Mouse (Mus musculus) gonadal fat pad, adult 2 months (tissue): Measurements from ENCODE around the gene Zfp799. TPM values are rescaled to one million over a fixed set of nuclear protein-coding genes. Genes with fewer than 3 reads are reported as not detected.
"Not testable (repeated sequence)": the region's sequence is repeated elsewhere in the genome, so short reads cannot be mapped to it uniquely, and the experiment has no call there.

ENCODE experiments used
- DNase-seq: peaks from one replicate; pipeline ENCODE4 v3.0.0-alpha.2; 2012; ENCODE audit warnings: low read depth
- polyA plus RNA-seq: library from polyadenylated mRNA; depleted of rRNA; stranded (reverse); fragments of >200 nt; gene quantifications from 2 replicates; pipeline ENCODE4 v1.2.3, GENCODE M21; 2012; rRNA removed

Zfp799 gene
- 9.4 and 10.6 TPM in 2 replicates for polyA plus RNA-seq

DNA sequence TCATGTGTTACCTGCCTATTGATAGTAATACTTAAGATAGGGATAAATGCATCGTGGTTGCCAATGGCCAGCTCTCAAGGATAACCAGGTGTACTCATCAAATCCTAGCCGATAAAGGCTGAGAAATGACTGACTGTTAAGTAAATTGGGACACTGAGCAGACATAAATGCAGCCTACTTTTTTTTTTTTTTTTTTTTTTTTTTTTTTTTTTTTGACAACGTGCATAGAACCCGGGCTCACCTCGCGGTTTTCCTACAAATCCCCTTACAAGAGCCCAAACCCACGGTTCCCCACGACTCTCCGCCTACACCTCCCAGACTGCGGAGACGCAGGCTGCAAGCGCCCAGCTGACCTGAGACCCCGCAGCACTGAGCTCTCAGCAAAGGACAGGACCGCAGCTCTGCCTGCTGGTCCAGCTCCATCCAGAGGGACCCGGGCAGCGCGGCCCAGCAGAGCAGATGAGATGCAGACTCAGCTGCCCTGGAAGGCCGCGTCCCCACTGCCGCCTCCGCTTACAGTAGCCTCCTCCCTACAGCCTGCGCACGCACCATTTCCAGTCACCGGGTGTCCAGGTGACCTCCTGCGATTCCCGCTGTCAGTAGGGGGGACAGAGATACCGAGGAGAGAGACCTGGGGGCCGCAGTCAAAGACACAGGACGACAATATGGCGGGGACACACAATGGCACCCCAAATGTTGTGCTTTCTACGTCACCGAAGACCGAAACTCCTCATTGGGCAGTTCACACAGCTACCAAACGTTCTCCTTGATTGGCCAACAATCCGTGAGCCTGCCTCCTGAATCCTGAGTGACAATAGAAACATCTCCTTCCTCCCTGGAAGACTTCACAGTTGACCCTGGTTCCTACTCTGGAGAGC lies at the start of gene Zfp799:
Zfp799 (minus strand) TSS at position 722 of the 878 bp plus-strand sequence.
- DNase-seq = peak; percentile 46

DNA sequence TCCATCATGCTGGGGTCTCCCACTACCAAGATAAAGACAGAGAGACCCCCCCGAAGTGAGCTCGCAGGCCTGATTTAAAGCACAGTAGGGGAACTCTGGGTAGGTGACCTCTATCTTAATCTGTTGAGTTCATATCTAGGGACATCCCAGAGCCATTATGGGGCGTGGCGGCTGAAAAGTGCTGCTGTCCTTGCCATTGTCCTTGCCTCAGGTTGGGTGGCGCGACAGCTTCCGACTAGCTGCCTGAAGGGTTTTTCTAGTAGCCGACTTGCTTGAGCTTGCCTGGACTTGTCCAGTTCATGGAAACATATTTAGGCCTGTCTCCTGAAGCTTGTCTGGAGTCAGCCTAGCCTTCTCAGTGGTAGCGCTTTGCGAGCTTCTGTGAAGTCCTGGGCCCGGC lies 48.7 kb upstream of the Zfp799 start:
- no peak for DNase-seq

DNA sequence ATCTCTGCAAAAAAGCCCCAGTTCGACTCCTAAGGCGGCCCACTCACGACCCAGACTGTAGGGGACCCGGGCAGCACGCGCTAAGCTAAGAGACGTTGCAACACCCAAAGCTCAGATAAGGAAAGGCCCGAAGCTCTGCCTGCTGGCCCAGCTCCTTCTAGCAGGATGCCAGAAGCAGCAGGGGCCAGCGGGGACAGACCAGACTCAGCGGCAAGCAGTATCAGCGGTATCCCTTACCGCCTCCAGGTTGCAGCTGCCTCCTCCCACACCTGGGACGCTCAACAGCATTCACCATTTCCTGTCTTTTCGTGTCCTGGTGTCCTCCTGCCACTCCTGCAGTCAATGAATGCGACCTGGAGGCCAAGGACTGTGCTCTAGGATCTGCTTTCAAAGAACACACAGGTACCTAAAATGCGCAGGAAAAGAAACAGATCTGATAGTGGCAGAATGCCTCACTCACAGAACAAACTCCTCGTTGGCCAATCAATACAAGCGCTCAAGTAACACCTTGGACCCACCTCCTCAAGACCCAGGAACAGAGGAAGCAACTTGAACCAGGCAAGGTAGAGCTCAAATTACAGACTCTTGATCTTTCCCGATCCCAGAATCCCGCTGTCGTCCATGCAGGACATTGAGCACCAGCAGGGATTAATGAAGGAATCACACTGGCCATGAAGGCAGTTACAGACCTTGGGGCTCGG lies 47.6 kb upstream of the Zfp799 start:
- DNase-seq = no peak

DNA sequence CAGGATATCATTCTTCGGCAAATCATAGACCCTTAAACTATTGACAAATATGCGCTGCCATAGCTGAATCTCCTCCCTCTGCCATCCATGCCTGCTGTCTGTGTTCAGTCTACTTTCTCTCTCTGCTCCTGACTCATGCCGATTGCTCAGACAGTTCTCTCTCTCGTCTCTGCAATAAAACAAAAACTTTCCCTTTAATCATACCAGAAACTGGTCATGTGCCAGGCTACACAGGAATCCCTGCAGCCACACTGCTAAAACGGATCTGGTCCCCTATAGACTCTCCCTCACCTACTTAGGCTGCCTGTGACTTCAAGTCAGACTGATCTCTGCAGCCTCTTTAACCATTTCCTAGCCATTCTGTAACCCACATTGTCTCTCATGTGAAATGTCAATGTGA lies 42.6 kb upstream of the Zfp799 start:
- DNase-seq = no peak

DNA sequence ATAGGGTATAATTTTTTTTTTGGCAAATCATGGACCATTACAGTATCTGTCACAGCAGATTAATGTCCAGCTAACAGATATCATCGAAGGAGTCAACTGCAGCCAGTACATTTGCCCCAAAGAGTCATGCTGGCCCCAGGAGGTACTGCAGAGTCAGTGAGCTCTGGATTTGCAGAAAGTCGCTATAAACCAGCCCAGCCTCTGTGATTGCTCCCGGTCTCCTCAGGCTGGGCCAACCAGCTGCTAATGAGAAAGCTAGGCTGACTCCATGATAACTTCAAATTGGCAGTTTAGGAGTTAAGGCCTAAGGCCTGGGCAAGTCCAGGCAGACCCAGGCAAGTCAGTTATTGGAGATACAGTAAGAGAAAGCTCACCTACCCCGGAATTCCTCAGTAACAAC lies 42.0 kb upstream of the Zfp799 start:
- no peak for DNase-seq

DNA sequence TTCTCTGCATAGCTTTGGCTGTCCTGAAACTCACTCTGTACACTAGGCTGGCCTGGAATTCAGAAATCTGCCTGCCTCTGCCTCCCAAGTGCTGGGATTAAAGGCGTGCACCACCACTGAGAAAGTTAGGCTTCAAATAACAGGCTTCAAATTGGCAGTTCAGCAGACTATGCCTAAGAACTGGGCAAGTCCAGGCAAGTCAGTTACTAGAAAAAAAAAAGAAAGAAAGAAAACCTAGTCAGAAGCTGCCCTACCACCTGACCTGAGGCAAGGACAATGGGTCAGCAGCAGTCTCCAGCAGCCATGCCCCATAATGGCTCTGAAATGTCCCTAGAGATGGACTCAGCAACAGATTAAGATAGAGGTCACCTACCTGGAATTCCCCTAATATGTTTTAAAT lies 41.4 kb upstream of the Zfp799 start:
- DNase-seq = no peak

DNA sequence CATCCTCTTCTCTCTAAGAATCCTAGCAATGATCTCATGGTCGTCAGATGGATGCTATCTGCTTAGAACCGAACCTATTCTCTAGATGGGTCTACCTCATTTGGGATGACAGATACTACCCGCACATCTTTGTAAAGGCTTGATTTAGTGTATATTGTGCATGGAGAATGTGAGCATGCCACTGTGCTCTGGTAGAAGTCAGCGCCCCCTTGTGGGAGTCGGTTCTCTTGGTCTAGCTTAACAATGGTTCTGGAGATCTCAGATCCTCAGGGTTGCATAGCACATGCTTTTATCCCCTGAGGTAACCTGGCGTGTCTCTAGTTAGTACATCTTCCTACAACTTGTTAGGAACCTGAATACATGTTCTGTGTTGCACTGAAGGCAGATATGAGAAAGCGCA lies 37.2 kb upstream of the Zfp799 start:
- DNase-seq = not testable (repeated sequence)

DNA sequence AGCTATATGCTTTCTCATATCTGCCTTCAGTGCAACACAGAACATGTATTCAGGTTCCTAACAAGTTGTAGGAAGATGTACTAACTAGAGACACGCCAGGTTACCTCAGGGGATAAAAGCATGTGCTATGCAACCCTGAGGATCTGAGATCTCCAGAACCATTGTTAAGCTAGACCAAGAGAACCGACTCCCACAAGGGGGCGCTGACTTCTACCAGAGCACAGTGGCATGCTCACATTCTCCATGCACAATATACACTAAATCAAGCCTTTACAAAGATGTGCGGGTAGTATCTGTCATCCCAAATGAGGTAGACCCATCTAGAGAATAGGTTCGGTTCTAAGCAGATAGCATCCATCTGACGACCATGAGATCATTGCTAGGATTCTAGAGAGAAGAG lies 26.7 kb upstream of the Zfp799 start:
- DNase-seq = not testable (repeated sequence)

DNA sequence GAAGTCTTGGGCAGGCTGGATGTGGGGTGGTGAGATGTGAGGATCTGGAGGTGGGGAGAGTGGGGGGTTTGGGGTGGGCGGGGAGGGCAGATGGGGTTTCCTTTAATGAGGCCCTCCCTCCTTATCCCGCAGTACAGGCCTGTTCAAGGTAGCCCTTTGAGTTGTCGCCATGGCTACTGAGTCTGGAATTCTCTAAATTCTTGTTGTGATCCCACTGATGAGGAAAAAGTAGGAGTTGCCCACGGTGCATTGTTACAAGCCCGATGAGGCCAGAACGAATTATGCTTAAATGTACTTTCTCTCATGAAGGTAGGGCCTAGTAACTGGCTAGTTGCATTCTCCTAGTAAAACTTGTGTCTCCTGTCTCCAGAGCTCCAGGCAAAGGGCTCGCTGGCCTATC lies 21.5 kb upstream of the Zfp799 start:
- no peak for DNase-seq

DNA sequence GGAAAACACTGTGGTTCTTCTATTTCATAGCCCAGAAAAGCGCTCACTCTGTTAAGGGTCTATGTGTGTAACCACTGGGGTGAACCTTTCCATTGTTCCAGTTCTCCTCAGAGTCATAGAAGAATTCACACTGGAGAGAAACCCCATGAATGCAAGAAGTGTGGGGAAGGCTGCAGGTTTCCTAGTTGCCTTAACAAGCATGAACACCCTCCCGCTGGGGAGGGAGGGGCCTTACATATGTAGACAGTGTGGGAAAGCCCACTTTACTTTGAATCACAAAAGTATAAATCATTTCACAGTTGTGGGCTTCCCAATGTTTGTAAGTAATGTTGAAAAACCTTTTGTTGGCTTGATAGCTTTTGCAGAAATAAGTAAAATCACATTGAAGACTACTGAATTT lies 11.3 kb upstream of the Zfp799 start:
- DNase-seq = no peak

DNA sequence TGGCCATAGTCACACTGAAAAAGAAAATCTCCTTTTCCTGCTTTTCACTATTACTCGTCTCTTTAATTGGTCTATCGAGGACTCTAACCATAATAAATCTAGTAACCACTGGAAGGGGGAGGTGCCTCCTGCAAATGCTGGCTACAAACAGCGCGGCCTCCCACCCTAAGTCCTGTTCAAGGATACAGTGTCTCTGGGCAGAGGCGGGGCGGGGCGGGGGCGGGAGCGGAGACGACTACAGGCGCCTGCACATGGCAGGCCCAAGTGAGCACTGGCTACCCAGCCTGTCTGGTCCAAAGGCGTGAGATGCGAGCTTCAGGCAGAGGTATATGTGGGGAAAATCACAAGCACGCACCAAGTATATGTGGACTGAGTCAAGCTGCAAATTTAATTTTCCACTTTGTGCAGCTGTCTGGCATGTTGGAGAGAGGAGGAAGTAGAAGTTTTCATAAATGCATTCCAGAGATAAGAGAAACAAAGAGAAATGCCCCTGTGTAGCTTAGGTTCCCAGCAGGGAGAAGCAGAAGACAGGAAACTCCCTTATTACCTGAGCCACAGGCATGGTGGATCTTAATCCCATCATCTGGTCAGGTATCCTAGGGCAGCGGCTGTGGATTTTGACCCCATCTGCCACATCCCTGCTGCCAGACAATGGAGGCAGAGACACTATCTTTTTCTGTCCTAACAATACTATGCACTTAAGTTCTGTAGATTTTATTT lies 9.2 kb upstream of the Zfp799 start:
- DNase-seq = no peak

DNA sequence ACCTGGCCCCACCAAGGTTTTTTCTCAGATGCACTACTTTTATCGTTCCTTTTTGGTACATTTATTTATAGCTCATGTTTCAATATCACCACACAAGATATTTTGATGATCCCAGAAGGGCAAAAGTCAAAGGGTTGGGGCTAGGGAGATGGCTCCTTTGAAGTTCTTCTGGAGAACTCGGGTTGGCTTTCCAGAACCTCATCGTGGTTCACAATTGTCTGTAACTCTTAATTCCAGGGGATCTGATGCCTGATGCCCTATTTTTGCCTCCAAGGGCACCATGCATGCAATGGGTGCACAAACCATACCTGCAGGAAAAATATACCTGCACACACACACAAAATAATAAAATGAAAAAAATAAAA lies 339 bp upstream of the Zfp799 start:
- DNase-seq = no peak

DNA sequence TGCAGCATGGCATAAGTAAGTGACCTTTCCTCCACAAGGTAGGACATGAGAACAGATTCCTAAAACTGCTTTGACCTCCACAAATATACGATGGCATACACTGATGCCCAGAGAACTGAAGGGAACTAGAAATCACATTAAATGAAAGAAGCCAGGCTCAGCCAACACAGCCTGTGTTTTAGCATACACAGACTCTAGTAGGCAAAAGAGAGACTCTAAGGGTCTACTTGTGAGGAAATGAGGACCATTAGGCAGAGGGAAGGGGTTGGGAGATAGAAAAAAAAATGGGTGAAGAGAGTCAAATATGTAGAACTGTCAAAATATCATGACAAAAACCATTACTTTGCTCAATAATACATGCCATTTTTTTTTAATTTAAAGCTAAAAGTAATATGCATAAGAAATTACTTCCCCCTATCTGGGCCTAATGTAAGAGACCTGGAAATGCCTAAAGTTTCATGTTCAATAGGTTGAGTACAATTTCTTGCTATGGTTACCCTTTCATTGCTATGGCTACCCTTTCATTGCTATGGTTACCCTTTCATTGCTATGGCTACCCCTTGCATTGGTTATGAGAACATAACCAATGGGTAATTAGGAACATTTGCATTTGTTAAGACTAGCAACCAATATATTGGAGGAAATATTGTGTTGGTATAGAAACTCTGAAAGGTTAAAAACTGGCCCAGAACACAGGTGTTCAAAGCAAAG lies 13.8 kb downstream of the Zfp799 start:
- no peak for DNase-seq

DNA sequence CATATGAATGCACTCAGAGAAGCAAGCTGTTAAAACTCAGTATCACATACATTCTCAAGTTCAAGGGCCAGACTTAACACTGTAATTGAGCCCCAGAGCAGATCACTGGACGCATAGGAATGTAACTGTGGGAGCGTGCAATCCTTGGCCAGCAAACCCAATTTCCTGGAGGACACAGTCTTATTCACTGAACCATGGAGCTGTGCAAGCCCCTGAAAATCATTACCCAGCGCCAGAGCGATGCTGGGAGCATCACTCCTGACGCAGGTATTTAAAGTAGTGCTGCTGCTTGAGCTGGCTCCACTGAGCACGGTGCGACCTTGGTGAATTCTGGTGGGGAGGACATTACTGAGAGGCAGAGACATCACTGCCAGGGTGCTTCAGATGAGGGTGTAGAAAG lies 15.9 kb downstream of the Zfp799 start:
- no peak for DNase-seq

DNA sequence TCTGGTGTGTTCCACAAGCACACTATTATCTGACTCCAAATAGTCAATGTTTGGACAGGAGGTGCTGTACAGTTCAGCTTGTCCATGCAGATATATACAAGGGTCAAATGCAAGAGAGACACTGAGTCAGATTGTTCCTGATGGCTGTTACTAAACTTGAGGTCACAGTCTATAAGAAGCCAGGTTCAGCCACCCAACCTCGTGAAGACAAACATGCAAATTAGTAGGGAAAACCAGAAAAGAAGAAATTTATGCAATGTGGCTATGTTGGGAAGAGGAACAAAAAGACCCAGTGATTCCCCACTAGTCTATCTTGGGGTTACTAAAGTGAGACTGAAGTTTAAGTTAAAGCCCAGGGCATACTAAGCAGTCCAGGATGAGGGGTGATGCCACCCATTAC lies 19.4 kb downstream of the Zfp799 start:
- no peak for DNase-seq

DNA sequence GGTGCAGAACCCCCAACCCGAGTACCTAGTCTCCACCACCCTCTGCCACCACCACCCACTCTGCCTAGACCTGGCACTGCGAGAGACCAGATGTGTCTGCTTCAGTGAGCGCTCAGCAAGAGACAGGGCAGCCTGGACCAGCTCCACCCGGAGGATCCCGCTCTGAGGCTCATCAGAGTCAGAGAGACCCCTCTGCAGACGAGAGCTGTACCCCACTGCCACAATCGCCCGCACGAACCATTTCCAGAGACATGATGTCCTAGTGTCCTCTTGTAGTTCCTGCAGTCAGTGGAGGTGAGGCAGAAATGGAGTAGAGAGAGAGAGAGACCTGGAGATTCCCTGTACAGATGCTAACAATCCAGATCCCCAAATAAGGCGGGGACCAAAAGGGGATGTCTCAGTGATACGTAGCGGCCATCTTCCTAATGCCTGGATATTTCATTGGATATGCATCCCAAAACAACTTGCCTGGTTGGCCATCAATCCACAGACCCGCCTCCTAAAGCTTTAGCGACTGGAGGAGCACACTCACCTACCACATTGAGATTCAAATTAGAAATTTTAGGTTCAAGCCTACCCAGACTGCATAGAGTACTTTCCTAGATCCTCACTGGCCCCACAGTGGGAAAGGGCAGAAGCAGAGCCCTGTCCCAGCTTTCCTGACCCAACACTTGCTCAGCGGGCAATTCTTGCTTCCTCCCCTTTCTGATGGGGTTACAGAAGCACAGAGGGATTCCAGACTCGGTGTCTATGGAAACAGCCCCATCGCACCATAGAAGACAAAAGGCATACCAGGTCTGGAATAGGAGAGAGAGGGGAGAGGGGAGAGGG lies 20.3 kb downstream of the Zfp799 start, which contains the start of gene Zfp811:
Zfp811 (minus strand) TSS at position 388 of the 831 bp plus-strand sequence.
- no peak for DNase-seq

DNA sequence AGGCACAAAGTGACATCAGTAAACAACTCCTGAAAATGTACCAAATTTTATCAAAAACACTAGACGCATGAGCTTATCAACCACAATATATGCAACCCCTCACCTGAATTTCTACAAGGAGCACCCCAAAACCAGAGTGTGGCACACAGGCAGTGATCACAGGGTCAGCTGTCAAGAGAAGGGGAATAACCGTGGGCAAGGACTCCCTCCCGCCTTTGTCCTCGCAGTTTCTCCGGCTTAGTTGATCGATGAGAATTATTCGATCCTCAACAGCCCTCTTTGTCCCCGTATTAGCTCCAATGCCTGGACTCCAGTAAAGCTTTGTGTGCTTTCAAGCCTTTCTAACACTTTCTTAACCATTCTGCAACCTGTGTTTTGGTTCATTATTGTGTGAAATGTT lies 21.1 kb downstream of the Zfp799 start:
- no peak for DNase-seq

DNA sequence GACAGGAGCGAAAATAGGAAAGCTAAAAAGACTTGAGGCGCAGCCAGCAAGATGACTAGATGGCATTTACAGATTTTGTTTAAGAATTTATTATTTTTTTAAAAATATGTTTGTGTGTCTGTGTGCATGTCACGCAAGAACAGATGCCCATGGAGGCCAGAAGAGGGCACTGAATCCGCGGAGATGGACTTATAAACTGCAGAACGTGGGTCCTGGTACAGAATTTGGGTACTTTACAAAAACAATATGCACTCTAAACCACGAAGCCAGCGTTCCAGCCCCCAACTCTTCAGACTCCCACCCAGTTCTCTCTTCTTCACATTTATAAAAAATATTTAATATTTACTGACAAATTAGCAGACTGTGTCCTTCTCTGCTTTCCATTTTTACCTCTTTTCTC lies 40.8 kb downstream of the Zfp799 start:
- DNase-seq = no peak

DNA sequence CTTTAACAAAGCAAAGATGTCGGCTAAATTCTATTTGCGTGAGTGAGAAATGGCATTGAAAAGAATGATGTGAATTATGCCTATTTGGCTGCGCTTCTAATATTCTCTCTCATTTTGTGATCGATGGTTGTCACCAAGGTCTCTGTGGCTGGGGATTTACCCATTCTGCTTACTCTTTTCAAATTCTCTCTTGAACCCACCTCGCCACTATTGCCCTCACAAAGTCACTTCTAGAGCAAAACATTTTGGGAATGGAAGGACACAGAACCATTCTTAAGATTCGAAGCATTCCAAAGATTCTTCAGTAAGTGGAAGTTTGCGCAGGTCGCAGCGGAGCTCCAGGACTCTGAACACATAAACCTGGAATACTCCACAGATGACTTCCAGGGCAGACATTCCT lies 41.5 kb downstream of the Zfp799 start:
- DNase-seq = no peak

DNA sequence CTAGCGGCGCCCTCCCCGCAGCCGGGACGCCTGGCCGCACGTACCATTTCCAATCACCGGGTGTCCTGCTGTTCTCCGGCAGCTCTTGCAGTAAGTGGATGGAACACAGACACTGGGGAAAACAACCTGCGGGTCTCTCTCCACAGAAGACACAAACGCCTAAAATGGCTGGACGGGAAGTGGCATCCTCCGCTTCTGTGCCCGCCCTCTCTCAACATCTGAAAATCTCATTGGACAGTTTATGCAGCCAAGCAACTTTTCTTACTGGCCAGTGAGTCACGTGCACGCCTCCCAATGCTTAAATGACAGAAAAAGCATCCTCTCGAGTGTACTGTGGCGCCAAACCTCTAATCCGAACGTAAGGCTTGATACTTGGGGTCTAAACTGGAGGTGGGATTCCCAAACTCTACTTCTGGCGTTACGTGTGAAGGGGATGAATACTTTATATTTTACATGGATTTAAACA lies 41.9 kb downstream of the Zfp799 start, which contains the start of gene Zfp871:
Zfp871 (minus strand) TSS at position 194 of the 466 bp plus-strand sequence.
- DNase-seq = peak; percentile 65
